Mouse (Mus musculus) thymus, adult 18-20 months (tissue): ENCODE results near the gene Spred2.

Experiments
- DNase-seq, 2 experiments: peaks; one replicate each; pipeline ENCODE4 v3.0.0; 2022; ENCODE audit warnings: mixed read lengths in 2 of 2

The Spred2 gene

DNA sequence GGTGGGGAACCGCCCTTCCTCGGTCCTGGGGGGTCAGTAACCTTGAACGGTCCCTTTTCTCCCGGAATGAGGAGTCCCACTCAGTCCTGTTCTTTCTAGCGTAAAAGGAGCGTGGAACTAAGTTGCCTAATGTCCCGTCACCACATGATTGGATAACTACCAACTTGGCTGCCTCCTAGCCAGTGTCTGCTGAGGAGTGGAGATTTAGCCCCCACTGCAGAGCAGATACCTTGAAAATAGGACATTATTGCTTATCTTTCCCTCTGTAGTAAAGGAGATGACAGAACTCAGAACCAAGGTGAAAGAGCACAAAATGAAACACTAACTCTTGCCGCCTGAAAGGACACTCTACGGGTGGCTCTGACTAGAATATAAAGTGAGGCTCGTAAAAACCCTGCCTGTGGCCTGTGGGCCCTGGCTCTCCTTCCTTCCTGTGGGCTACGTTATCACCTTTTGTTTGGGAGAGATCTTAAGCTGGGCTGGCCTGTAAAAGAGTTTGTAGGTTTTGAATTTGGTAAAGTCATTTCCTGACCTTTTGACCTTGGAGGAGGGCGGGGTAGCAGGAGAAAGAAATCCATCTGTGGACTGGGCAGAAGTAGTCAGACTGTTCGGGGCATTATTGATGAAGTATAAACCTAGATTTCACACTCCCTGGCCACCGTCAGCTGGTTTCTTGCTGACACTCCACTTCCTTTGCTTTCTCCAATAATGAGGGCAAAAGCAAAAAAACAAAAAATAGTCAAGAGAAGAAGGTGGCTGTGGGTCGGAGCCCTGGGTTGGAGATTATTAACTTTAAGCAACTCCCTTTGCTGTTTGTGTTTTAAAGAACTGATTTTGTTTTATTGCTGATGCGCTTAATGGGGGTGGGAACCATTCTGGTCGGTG lies 62.9 kb downstream of the Spred2 start:
- DNase-seq: no peak

- no peak for DNase-seq
Observed at GRCm38 (mm10) chr11:19987756-19988091, 63.5 kb downstream of the Spred2 start.

- no peak for DNase-seq
Observed at GRCm38 (mm10) chr11:19988224-19988623, 64.0 kb downstream of the Spred2 start.

DNA sequence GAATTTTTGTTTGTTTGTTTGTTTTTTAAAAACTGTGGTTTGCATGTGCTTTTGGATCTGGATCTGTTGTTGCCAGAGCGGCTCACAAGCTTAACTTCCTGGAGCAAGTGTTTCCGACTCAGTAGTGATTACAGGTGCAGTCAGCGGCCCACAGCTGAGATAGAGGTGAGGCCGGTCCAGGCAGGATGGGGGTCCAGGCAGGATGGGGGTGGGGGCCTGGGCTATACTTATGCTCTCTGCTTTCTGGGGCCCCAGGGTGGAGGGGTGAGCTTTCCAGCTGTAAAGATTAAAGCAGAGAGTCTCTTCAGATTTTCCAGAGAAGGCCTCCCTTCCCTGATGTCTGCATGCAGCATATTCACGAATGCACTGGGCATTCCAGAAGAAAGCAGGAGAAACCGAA lies 64.5 kb downstream of the Spred2 start:
- no peak for DNase-seq

DNA sequence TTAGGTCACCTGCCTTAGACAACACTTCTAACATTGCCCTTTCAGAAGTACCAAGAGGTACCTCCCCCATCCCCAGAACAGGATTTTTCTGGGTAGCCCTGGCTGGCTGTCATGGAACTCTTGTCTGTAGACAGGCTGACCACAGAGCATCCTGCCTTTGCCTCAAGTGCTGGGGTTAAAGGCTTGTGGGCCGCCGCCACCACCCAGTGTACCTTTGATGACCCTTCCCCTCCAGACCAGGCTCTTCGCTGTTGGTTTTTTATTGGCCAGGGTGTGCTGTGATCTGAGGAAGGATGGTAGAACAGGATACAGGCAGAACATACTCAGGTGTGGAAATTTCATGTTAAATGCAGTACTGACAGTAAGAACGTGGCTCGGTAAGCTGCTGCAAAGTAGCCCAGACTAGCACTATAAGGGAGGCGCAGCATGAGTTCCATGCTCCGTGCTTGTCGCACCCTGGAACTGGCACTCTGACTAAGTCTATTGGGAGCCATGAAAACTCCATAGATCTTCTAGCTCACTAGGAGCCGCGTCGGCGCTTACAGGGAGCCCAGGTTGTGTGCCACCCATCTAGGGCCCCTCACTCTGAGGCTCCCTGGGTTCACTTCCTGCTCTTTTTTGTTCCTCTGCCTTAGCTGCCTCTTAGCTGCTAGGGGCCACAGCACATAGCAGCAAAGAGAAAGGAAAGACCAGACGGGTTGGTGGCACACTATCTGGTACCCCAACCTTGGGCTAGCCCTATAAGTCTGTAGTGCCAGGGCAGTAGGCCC lies 65.2 kb downstream of the Spred2 start:
- DNase-seq: no peak

DNA sequence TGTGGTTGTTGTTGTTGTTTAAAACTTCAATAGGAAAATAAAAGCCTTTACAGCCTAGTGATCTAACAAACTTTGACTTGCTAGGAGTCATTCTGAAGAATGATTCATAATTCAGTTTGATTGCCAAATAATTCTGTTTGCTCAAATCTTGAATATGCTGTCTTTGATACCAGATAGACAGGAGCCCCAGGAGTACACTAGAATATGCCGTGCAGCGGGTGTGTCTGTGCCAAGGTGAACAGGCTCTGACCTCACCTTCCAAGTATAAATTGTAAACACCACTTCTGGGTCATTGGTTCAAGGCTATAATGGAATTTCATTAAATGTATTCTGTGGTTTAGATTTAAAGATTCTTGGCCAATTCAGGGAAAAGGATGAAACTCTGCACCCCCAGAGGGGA lies 66.6 kb downstream of the Spred2 start:
- no peak for DNase-seq

- DNase-seq: no peak
Observed at GRCm38 (mm10) chr11:19991303-19991976, 67.3 kb downstream of the Spred2 start.

- DNase-seq: no peak
Observed at GRCm38 (mm10) chr11:19992341-19993281, 68.4 kb downstream of the Spred2 start.

DNA sequence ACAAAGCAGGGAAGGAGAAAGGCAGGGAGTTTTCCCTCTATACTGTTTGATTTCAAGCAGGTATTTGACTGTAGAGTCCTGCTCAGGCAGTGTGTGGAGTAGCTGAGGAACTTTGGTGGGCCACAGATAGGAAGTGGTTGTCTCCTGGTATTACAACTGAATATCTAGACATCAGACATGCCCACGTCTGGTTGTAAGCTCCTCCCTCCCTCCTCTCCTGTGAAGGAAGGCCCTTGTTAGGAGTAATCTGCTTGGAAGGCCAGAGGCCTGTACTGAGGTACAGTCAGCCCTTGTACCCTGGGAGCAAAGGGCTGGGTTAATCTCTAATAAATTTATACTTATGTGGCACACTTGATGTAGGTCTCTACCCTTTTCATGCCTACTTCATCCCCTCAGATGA lies 69.6 kb downstream of the Spred2 start:
- DNase-seq: no peak

GRCm38 (mm10) chr11:19994262-19994790 lies 70.2 kb downstream of the Spred2 start:
- no peak for DNase-seq

- DNase-seq: no peak
Observed at GRCm38 (mm10) chr11:19997940-19998339, 73.8 kb downstream of the Spred2 start.

DNA sequence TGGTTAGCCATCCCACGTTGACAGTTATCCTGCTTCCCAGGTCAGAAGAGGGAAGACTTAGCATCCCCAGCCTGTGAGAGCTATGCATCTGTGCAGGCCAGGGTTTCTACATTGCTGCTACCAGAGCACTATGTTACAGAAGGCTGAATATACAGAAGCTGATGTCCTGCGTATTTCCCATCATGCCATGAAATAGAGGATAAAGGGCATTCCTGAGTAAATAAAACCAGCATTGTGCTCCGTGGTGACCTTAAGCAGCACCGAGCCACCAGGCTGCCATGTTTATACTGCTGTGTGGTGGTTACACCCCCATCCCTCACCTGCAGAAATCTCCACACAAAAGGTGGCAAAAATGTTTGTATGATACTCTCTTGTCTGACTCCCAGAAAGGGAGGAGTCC lies 78.7 kb downstream of the Spred2 start:
- no peak for DNase-seq

DNA sequence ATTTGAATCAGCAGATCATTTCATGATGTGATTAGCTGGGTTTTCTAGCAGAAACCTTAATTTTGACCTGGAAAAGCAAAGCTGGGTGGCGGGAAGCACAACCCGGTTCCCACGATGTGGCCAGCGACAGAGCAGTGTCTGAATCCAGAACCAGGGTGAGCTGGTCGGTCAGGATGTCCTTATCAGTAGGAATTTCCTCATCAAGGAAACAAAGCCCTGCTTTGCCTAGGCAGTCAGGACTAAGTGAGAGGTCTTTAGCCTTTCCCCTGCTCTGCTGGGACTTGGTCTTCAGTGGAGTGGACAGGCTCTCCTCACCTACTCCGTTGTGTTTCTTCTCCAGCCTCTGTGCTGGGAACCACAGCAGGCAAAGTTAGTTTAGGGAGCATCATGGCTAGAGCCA lies 83.5 kb downstream of the Spred2 start:
- DNase-seq: no peak

DNA sequence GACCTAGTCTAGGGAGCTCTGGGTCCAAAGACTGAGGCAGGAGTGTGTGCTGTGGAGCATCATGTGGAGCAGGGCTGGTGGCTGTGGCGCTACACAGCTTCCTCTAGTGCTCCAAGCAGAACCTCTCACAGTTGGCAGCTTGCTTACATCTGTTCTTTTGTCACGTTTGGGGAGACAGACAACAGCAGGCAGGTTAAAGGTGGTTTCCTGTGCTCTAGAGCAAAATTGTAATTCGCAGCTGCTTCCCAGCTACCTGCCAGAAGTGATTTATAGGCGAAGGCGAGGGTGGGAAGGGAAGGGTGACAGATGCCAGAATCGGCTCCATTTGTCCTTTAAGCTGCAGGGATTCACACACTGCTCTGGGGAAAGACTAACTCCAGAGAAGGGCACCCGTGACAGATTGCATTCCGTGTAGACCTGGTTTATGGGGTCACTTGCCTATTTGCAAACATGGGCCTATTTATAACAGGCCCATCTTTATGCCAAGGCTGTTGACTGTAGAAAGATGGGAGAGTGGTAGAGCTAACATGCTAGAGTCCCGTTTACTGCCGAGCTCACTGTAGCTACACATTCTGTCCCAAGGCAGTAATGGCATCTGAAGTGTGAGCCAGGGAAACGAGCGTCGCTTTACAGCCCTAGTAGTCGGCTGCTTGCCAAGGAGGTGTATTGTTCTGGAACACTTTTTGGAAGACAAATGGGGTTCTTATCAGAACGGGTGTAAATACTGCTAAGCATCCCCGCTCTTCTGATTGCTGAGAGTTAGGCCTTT lies 87.2 kb downstream of the Spred2 start:
- DNase-seq: no peak

DNA sequence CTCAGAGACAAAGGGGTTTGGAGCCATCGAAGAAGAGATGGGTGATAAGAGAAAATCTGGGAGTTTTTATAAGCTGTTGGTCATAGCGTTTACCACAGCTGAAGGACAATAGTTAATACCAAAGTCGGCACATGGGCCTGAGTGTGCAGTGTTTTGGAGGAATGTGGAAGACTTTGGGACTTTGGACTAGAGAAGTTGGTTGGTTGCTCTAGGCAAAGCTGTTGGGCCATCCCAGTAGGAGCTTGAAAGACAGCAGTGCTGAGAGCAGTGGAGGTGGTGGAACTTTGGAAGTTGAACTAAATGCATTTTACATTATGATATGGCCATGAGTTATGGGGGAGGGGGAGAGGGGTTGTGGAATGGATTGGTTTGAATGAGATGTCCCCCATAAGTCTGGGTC lies 89.2 kb downstream of the Spred2 start:
- no peak for DNase-seq

DNA sequence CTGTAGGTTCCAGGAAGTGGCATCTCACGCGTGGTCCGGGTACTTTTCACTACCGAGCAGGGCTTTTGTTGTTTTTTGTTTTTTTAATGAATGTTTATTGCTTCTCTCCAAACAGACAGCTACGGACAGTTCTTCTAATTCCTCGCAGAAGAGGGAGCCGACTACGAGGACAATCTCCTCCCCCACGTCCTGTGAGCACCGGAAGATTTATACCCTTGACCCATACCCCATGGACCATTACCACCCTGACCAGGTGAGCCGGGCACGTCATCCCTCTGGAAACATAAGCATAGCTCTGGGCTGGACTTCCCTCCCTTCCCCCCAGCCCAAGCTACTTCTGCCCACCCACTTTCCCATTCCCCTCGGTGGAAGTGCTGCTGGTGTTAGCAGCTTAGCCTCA lies 93.8 kb downstream of the Spred2 start:
- DNase-seq: no peak

- no peak for DNase-seq
Observed at GRCm38 (mm10) chr11:20018905-20019304, 94.7 kb downstream of the Spred2 start.

DNA sequence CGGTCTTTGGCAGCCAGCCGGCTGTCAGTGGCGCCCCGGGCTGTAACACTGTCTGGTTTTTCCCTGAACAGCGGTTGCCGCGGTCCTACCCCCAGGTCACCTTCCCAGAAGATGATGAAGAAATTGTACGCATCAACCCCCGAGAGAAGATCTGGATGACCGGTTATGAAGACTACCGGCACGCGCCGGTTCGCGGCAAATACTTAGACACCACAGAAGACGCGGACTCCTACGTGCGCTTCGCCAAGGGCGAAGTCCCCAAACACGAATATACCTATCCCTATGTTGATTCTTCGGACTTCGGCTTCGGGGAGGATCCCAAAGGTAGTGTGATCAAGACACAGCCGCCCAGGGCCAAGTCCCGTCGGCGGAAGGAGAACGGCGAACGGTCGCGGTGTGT lies 96.5 kb downstream of the Spred2 start:
- DNase-seq: no peak

DNA sequence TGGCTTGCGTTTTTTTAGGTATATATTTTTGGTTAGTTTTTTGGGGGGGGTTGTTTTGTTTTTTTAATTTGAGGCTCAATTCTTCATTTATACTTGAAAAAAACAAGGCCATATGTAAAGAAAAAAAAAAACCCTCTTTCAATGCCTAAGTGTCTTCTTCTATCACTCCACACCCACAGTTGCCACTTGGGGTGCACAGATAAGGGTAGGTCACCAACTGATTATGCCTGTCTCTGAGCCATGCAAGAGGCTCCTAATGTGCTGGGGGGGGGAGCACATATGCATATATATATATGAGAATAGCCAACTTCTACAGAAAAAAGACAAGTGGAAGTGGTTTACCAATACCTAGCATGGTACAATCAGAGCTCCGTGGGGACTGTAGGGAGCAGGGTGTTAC lies 98.3 kb downstream of the Spred2 start:
- no peak for DNase-seq

DNA sequence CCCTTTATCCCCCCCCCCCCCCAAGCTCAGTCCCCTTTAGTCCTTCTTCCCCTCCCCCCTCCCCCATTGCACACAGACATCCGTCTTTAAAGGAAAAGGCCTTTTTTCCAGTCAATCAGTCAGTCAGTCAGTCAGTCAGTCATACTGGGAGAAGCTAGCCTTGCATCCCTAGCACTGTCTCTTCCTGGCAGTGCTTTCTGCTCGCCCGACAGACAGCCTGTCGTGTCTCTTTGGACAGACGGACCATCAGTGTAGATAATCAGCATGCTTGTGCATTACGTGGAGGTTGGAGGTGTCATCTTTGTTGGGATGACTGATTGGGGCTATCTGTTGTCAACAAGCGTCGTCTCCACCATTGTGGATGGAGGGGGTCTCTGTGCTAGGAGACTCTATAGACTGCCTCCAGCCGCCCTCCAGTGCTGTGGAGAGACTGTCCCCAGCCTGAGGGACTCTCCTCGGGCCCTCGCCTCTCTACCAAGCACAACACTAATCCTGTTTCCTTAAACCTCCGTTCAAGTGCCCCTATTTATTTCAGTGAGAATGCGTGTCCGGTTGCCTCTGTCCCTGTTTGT lies 98.8 kb downstream of the Spred2 start:
- DNase-seq: no peak

- DNase-seq: no peak
Observed at GRCm38 (mm10) chr11:20025899-20026298, 101.7 kb downstream of the Spred2 start.
